9 mouse cellular contexts compared by ENCODE assay signal in the genomic region with DNA sequence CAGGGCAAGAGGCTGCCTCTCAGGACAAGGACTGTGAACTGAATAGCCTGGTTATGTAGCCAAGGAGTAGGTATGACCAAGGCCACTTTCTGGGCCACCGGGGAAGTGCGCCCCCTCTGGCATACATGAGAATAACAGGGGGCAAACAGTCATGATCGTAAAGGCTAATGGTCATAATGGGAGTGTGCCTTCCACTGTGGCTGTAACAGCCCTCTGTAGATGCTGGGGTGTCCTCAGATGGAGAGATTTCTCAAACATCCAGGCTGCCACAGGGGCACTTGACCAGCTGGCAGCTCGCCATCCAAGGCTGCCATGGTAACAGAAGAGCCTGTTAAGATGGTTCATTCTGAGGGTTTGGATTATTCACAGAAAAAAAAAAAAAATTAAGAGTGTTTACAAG.
DNase-seq lines count a peak whose midpoint lies in the region; TF ChIP-seq lines count a peak whose summit lies in the region.
"Had no signal": no experiment of that assay in that cellular context is flagged by ENCODE, and none has a peak within 500 bp of the region (broad histone marks: within the 10 kb centered on the region; RNA-seq: fewer than 3 reads in every experiment).

No protein-coding gene starts in this region.

- TF ChIP-seq EP300 in ES-Bruce4 (IDR thresholded peaks at IDR 0.05; ENCODE audit: insufficient read depth, low read depth, low read length): no peak

- no peaks in the 10 kb centered on the region for H3K4me1 ChIP-seq in ES-Bruce4 (ENCODE audit: control insufficient read depth, insufficient read depth, low read length)
- no peaks in the 10 kb centered on the region for H3K4me1 ChIP-seq in bone marrow, adult 2 months (ENCODE audit: control insufficient read depth, insufficient read depth, low read length)

- H3K9ac ChIP-seq in ES-Bruce4 (ENCODE audit: low read depth, poor library complexity, severe bottlenecking): no peak overlapping the region
- H3K9ac ChIP-seq: neural tube, embryonic 13.5 days had no signal

- H3K36me3 ChIP-seq in ES-Bruce4 (ENCODE audit: control insufficient read depth, insufficient read depth, low read length, poor library complexity, severe bottlenecking): no peaks in the 10 kb centered on the region

- no peak overlapping the region for H3K27ac ChIP-seq in ES-Bruce4 (ENCODE audit: insufficient read depth, low read length)
- no peak overlapping the region for H3K27ac ChIP-seq in bone marrow, adult 2 months (ENCODE audit: control insufficient read depth, insufficient read depth, low read depth, low read length, poor library complexity)

- 78% methylated on average over 4 of the region's 4 CpGs for WGBS in bone marrow, adult 2 months

- no peaks in the 10 kb centered on the region for H3K27me3 ChIP-seq in ES-Bruce4 (ENCODE audit: control insufficient read depth, insufficient read depth, low read length, poor library complexity, severe bottlenecking)
- H3K27me3 ChIP-seq: neural tube, embryonic 13.5 days had no signal

- no peak for TF ChIP-seq POLR2A in ES-Bruce4 (IDR thresholded peaks at IDR 0.05; ENCODE audit: insufficient read depth, low read length)
- TF ChIP-seq POLR2A in bone marrow, adult 2 months (IDR thresholded peaks at IDR 0.05; ENCODE audit: borderline replicate concordance, control insufficient read depth, low read depth, low read length): no peak

- H3K4me3 ChIP-seq in ES-Bruce4 (ENCODE audit: low read depth, low read length): no peak overlapping the region
- H3K4me3 ChIP-seq in bone marrow, adult 2 months (replicated peaks; ENCODE audit: control insufficient read depth, low read depth, low read length): no peak overlapping the region
- H3K4me3 ChIP-seq: neural tube, embryonic 13.5 days had no signal

- peak; percentile 41 for DNase-seq in layer of hippocampus, adult 11-12 months (ENCODE audit: low spot score)
- DNase-seq in layer of hippocampus, adult 9-10 months (ENCODE audit: low spot score): no peak
- peak; percentile 22 to 33 for DNase-seq in layer of hippocampus, adult 8-10 months (ENCODE audit: low spot score in 2 of 2)
- no peak for DNase-seq in gastrocnemius, postnatal 25 days
- no peak for DNase-seq in spleen, adult 12 weeks (ENCODE audit: low spot score)
- no peak for DNase-seq in yolk sac, embryonic 10.5 days (ENCODE audit: low spot score)

- TF ChIP-seq CTCF in ES-Bruce4 (IDR thresholded peaks at IDR 0.05; ENCODE audit: low read depth, low read length): peak; percentile 66
- TF ChIP-seq CTCF in bone marrow, adult 2 months (IDR thresholded peaks at IDR 0.05; ENCODE audit: control insufficient read depth, insufficient read depth, low read length): peak; percentile 49; the same call in 1 of the 2 replicates

- no peaks in the 10 kb centered on the region for H3K9me3 ChIP-seq in ES-Bruce4 (replicated peaks; ENCODE audit: control insufficient read depth, insufficient read depth, low read length, poor library complexity, severe bottlenecking)
- H3K9me3 ChIP-seq: neural tube, embryonic 13.5 days had no signal

Comparison
In these comparisons a context has a peak if more than half of its experiments do, and no peak if none do; other contexts are left out.
1. DNase-seq: peak in layer of hippocampus, adult 11-12 months (single experiment) and layer of hippocampus, adult 8-10 months (2 of 2); none in layer of hippocampus, adult 9-10 months (single experiment), gastrocnemius, postnatal 25 days (single experiment), spleen, adult 12 weeks (single experiment) and yolk sac, embryonic 10.5 days (single experiment).